Mouse (Mus musculus) c-Kit-positive CD71-positive TER-119-negative erythroid progenitor cells, embryonic 14.5 days (primary cell): Measurements from ENCODE around the gene Tmem38a.

Source experiments
- DNase-seq: peaks from one replicate; pipeline ENCODE4 v3.0.0-alpha.2; 2013; ENCODE audit warnings: low read depth

The Tmem38a gene

DNA sequence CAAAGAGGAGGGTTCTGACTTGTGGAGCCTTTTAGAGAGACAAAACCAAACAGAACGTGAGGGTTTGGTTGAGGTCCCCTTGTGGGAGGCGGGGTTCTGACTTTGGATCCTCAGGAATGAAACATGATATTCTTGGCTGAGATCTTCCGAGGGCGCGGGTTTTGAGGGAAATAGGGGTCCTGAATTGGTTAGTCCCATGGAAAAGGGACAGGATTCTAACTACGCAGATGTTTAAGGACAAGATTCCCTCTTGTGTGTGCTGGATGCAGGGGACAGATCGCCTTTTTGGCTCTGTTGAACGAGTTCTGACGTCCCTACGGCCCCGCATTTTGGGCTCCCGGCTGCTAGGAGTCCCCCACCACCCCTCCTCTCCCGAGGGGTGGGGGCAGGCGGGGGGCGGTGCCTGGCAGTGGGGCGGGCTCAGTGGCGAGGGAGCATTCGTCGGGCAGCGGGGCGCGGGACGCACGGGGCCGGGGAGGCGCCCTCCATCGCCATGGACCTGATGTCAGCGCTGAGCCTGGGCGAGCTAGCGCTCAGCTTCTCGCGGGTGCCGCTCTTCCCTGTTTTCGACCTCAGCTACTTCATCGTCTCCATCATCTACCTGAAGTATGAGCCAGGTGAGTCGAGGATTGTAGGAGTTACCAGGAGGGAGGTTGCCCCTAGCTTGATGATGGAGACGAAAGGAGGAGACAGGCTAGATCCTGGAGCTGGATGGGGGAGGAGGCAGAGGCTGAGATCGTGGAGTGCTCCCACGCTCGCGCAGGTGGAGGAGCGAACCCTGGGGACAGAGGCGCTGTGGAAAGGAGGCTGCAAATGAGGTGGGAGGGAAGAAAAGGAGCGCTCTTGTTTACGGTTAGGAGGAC lies at the start of gene Tmem38a:
Gene Tmem38a, plus strand, starts transcription at position 445 of the 863 bp plus-strand sequence.
- DNase-seq = peak; percentile 37

DNA sequence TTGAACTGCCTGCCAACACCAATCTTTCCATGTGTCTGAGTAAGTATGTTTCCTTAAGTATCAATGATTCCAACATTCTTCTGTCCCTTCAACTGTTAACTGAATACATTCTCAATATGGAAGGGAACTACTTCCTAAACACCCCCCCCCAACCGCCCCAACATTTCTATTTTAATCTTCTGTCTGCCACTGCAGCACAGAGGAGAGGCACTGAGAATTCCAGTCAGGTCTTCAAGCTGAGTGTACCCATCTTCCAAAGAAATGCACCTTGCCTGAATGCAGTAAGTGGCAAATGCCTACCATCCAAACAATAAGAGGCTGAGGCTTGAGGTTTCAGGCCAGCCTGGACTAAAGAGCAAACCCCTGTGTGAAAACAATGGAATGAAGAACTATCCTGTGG lies 39.8 kb upstream of the Tmem38a start:
- DNase-seq = no peak

DNA sequence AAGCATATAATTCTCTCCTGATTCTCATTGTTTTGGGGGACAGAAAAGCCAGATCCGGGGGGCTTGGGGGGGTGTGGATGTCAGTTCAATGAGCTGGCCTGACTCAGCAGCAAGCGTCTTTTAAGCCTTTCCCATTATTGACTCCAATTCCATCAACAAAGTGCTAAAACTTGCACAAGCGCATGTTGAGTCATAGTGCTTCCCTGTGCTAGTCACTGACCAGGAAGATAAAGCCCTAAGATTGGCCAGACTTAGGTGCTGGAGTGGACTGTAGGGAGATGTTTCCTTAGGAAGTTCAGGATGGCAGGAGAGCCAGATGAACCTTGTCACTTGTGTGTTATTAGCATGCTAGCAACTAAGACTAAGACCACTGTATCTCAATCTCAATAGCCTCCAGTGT lies 37.0 kb upstream of the Tmem38a start:
- DNase-seq = no peak

DNA sequence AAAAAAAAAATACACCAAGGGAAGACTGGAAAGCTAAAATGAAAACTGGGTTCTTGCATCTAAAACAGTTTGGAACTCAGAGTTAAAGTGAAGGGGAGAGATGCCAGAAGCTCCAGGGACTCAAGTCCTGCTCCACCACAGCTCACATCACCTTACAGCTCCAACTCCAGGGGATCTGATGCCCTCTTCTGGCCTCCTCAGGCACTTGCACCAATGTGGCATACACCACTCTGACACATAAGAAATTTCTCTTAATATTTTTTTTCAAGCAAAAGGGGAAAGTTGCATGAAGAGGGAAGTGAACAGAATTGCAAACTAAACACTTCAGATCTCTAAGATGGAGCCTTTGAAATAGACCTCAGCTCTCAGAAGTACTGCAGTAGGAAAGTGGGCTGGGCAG lies 32.6 kb upstream of the Tmem38a start:
- DNase-seq = peak; percentile 23

DNA sequence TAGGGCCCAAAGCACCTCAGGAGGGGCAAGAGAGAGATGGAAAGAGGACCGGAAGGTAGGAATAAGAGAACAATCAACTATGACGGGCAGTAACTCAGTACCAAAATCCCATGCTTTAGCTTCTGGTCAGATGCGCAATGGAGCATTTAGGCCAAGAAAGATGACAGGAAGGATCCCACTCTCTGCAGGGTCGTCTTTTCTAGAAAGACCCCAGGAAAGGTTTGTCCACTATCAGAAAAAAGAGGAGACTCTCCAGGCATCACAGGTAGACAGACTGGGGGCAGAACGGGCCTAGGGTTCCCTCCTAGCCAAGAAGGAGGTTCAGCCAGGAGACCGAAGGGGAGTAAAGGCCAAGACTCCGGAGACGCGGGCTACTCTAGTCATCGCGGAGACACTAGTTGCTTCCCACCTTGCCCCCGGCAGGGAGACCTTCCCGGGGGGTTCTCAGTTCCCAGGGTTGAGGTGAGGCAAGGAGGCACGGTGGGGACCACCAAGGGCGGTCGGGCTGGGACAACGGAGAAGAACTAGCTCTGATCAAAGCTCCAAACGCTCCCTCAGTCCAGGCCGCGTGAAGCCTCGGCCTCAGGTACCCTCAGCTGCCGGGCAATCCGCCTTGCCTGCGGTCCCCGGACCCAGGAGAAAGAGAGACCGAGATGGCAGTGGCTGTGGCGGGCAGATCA lies 24.6 kb upstream of the Tmem38a start:
- DNase-seq = peak; percentile 13

DNA sequence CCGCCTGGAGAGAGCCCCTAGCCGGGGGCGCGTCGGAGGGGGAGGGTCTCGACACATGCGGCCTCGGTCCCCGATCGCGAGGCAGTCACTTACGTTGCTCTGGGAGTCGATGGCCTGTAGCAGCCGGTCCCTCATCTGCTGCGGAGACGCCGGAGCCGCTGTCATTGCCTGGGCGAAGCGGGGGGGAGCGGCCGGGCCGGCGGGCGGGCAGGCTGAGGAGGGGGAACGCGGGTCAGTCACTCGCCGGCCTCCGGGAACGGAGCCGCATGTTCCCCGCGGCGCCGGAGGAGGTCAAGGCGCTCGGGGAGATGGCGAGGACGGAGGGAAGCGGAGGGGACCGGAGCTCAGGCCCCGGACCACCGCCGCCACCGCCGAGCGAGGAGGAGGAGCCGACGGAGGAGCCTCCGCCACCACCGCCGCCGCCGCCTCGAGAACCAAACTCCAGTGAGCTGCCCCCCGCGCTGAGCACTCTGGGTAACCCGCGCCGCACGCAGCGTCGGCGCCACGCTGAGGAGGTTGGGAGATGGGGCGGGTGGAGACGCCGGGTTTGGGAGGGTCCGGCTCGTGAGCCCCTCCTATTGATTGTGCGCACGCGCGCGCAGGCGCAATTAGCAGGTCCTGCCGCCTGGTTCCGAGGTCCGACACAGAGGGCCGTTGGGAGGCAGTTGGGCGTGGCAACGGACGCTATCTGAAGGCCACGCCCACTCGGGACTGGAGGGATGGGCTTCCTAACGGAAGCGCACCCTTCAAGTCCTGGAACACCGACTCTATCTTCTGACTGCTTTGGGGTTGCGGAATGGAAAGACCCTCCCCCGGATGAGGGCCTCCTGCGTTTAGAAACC lies 23.8 kb upstream of the Tmem38a start, which contains the start of gene Med26:
Gene Med26, minus strand, starts transcription at position 469 of the 842 bp plus-strand sequence.
- DNase-seq = peak; percentile 97

DNA sequence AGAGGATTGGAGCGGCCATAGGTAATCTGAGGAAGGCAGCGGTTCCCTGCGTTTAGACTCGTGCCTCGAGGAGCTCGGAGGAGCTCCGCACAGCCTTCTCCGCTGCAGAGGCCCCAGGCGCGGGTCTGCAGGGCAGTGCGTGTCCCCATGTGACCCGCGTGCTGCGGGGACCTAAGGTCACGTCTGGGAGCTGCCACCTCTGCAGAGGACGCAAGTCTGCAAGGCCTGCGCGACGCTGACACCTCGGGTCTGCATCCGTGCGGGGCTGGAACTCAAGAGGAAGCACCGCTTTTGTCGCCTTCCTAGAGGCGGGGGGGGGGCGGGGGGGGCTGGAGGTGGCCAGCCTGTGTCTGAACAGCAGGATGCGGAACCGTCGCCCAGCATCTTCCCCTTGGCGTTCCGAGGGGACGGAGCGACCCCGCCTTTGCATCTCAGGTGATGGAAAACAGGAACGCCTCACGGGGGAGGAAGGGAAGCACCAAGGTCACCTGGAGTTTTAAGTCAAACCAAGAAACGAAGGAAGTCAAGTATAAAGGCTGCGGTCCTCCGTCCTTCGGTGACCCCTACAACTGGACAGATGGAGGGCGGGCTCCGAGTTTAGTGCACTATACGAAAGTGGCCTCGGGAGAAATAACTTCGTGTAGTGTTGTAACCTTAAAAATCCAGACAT lies 23.1 kb upstream of the Tmem38a start:
- DNase-seq = peak; percentile 6

DNA sequence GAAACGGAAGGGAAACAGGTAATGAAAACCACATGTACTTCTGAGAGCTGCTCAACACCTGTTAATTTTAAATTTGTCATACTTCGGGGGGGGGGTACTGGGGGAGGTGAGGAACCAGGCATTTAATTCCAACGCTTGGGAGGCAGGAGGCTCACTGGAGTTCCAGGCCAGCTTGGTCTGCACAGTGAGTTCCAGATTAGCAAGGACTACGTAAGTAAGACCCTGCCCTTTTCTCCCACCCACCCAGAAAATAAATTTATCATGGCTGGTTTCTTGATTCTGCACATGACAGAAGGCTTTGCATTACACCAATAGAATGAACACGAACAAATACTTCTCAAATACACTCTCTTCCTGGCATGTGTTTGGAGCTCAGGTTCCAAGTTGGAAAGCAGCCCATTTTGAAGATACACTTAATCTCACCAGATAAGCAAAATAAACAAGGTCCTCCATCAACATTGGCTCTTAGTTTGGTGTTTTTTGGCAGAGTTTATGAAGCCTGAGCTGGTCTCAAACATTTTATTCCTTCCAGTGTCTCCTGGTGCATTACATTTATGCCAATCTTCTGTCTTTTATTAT lies 22.5 kb upstream of the Tmem38a start:
- DNase-seq = peak; percentile 6

DNA sequence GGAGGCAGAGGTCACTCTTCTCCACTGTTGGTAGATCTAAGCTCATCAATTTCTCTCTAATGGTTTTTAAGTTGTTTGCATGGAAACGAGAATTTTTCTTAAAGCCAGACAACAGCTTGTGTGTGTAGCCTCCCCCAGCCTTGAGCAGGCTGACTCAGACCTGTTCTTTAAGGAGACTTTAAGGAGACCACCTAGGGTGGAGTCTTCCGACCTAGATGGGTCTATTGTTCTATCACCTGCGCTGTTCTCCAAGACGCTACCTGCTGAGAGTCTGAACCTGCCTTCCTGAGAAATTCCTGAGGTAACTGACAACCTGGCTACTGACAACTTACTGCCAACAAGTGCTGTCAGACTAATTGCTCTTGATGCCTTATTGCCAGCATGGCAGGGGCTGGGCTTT lies 16.1 kb upstream of the Tmem38a start:
- no peak for DNase-seq

DNA sequence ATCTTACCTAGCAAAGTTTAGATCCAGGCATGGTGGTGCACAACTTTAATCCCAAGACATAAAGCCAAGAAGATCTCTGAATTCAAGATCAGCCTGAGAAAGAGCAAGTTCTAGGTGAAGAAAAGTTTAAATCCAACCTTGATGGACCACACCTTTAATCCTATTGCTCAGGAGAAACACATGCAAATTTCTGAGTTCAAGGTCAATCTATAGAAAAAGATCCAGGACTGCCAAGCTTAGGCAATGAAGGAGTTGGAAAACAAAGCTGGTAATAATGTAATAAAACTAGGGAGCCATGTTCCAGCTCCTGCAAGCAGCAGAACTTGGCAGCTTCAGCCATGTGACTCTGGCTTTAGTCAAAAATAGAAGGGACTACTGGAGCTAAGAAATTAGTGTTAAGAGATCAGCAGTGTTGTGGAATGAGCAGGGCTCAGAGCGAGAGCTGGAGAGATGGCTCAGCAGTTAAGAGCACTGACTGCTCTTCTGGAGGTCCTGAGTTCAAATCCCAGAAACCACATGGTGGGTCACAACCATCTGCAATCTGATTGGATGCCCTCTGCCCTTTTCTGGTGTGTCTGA lies 10.7 kb upstream of the Tmem38a start:
- DNase-seq = no peak

DNA sequence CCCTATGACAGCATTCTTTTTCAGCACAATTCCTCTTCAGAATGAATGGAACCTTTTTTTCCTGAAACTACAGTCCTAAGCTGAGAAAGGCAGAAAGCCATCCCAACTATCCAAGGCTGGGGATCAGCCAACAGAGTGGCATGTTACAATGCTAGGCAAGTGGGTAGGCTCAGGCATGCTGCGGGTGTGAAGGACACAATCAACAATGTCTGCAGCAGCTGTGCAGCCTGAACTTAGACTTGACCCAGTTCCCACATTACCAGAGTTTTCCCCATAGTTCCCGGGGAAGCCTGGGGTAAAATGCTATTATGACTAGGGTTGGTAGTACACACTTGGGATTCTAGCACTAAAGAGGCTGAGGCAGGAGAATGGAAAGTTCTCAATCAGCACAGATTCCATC lies 5.9 kb upstream of the Tmem38a start:
- DNase-seq = no peak

DNA sequence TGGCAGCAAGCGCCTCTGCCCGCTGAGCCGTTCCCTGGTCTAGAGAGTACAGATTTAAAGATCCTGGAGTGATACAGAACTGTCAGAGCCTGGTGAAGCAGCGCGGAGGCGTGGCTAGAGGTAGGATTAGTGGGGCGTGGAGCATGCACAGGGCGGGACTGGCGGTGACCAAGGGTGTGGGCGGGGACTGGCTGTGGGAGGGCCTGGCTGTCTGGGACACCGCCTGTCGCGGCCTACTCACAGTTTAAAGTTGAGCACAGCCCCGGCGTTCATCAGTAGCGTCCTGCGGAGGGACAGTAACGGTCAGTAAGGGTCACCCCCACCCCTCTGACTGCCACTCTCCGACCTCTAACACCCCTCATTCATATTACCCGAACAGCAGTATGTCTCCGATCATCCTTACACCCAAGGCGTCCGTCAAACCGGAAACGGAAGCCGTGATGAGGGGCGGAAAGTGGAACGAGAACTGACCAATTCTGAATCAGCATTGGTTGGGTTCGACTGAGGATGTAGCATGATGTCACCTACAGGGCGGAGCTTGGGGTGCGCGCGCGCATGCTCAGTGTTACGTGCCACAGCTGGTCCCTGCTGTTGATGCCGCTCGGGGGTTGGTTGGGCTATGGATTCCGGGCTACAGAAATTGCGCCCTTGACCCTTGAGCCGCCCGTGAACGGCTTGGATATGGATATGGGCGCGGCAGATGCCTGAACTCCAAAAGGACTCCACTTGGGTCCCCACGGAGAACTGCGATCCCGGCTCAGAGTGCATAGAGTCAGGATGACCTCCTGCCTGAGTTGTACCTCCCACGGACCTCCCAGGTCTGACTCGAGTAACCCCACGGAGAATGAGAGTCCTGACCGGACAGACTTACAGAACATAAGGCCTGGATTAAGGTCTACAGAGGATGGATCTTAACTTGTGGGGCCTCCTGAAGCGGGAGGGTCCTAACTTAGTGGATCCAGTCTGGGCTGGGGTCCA lies 933 bp upstream of the Tmem38a start, which contains the start of gene Smim7:
Gene Smim7, minus strand, starts transcription at position 456 of the 978 bp plus-strand sequence.
- DNase-seq = peak; percentile 97

DNA sequence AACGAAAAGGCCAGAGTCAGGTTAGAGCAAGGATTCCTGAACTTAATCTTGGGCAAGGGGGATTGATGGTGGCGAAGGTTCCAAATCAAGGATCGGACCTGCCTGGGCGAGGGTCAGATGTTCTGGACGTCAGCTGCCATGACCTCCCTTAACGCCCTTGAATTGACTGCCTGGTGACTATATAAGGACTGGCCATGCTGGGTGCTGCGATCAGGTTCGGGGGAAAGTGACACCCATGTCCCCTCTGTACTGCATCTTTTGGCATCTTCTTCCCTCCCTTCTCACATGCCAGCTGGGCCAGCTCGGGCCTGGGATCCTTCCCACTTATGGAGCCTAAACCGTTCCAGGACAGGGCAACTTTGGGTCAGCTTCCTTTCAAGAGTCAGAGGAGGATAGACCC lies 652 bp downstream of the Tmem38a start:
- no peak for DNase-seq

DNA sequence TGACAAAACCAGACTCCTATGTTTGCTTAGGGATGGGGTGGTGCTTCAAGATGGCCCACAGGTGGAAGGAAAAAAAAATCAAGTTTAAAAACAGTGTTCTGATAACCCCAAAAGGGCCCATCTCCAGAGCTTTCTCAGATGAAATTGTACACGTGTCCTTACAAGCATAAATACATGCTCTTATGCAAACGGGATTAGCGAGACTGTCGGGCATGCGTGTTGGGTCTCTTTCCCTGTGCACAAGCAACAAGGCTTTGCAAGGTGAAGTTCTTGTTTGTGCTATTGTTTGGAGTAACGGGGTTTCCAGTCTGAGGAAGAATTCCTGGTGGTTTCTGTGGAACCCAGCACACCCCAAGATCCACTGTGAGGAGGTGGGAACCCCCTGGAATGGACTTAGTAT lies 1.6 kb downstream of the Tmem38a start:
- no peak for DNase-seq

DNA sequence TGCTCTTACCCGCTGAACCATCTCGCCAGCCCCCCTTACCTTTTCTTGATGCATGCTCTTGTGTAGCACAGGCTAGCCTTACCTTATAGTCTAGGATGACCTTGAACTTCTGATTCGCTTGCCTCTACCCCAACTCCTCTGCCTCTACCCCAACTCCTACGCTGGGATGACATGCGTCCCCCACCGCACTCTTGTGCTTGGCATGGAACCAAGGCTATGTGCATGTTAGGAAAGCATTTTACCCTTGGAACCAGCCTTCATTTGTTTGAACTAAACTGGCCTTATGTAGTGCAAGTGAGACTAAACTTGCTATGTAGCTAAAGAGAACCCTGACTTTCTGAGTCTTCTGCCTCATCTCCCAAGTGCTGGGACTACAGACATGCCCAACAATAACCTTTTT lies 4.1 kb downstream of the Tmem38a start:
- no peak for DNase-seq

DNA sequence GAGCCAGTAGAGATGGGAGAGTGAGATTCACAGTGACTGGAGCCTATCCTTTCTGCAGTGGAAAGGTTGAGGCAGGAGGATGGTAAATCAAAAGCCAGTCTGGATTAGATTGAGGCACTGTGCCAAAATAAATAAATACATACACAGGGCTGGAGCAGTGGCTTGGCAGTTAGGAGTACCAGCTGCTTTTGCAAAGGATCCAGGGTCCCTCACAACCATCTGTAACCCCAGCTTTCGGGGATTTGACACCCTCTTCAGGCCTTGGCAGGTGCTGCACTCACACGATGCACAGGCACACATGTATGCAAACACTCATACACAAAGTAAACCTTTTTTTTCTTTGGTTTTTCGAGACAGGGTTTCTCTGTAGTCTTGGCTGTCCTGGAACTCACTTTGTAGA lies 5.4 kb downstream of the Tmem38a start:
- no peak for DNase-seq

DNA sequence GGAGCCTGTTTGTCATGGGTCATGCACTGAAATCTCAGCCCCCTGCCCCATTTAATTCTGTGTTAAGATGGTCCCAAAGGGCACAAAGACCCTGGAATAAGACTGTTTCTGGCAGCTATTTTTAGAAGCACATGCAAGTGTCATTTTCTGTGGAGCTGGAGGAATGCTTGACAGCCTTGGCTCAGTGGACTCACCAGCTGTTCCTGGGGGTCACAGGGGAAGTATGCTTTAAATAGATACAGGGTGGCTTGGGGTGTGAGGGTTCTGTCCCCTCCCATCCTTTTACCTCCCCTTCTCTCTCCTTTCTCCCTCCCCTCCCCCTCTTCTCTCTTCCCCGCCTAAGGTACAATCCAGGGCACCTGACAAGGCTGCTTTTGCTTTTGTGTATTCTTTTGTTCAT lies 6.1 kb downstream of the Tmem38a start:
- DNase-seq = no peak

DNA sequence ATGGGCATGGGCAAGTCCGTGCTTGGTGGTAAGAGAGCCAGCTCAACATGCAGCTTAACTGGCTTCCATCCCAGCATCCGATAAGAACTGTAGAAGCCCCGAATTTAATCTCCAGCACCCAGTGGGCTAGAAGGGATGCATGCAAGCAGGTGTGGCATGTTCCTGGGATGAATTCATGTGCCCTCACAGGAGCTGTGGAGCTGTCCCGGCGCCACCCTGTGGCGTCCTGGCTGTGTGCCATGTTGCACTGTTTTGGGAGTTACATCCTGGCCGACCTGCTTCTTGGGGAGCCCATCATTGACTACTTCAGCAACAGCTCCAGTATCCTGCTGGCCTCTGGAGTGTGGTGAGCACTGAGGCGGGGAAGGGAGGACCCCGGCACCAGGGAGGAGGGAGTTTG lies 7.5 kb downstream of the Tmem38a start:
- no peak for DNase-seq

DNA sequence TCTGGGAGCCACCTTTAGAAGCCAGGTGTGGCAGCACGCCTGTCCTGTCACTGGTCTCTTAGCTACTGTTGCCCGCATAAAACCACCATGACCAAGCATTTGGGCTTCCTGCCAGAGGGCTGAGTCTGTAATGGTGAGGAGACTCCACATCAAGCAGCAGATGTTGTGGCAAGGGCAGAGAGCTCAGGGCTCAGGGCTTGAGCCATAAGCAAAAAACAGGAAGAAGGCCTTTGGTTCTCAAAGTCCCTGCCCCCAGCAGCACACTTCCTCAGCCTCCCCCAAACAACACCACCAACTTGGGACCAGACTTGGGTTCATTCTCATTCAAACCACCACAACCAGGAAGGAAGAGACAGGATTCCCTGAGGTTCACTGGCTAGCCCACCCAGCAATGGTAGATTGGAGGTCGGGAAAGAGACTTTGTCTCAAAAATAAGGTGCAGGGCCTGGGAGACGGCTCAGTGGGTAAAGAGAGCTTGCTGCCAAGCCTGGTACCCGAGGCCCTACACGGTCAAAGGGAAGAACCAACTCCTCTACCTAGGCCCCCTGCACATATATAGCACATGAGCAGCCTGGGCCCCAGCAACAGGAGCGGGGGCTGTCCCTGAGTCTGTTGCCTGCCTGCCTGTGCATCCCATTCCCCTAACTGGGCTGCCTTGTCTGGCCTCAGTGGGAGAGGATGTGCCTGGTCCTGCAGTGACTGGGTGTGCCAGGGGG lies 11.4 kb downstream of the Tmem38a start:
- no peak for DNase-seq
